Mouse (Mus musculus): Measurements from ENCODE around the gene Tbck. TPM values are rescaled to one million over a fixed set of nuclear protein-coding genes. Genes with fewer than 3 reads are reported as not detected.

Gene Tbck
- polyA plus RNA-seq, 1 experiment from 2014 or later, result 8.0 TPM

DNA sequence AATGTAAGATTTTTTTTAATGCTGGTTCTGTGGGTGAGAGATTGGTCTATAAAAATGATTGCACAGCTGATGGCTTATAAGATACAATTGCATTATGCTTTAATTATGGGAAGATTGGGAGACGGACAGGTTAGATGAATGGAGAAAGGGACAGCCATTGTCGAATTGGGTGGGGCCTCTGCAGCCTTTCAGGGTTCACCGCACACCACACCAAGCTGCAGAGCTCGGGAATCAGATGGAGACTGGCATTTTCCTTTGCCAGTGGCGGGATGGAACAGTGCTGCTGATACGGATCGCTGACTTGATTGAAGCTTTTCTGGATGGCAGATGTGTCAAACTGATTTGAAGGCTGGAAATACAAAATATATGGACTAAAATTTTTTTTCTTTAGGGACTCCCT lies 88.1 kb downstream of the Tbck start:
- Histone ChIP-seq H3K27me3 (replicated peaks) (no peaks in the 10 kb centered on the region), H3K9me3 (replicated peaks) (no peaks in the 10 kb centered on the region), H3K27ac (no peak overlapping the region), H3K4me2 (no peak overlapping the region), H3K36me3 (no peaks in the 10 kb centered on the region), H3K4me3 (no peak overlapping the region), H3K4me1 (no peaks in the 10 kb centered on the region), H3K9ac (no peak overlapping the region)
- 84% methylated on average over 7 of the region's 7 CpGs for WGBS (ENCODE audit: insufficient replicate concordance)
- ATAC-seq, result no peak

DNA sequence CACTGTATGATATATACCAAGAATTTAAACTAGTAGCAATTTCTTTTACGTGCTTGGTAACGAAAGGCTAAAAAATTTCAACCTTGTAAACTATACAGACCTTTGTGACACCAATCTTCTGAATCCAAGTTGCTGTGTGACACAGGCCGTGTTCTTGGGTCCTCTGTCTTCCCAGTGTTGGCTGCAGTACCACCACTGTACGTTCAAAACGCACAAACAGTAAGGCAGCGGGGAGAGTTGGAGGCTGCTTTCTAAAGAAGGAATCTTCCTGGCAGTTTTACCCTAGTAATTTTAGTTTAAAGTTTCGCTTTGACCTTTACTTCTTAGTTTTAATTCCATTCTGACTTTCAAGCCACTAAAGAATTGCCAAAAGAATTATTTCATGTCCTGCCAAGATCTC lies 92.7 kb downstream of the Tbck start:
- WGBS (ENCODE audit: insufficient replicate concordance), result 89% methylated on average over 7 of the region's 7 CpGs
- ATAC-seq, result no peak

DNA sequence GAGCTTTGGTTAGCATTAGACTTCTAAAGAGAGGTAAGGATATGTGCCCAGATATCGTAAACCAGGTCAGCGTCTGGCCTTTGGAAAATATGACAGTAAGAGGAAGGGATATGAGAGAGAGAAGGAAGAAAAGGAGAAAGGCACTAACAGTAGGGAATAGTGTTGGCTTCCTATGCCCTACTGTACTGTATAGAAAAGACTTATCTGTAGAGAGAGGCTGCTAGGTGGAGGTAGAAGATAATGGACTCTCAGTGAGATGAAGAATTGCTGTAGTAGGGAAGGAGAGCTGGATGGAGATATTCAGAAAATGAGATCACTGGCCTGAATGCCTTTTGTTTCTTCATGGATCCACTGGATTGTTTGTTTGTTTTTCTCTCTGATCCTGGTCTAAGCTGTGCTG lies 97.2 kb downstream of the Tbck start:
- no peak overlapping the region for H3K4me2 ChIP-seq
- no peak overlapping the region for H3K27ac ChIP-seq
- H3K9ac ChIP-seq, result no peak overlapping the region
- ATAC-seq, result peak; percentile 73; the same call in 1 of the 2 replicates
- WGBS (ENCODE audit: insufficient replicate concordance), result 92% methylated on average over 2 of the region's 2 CpGs
- H3K4me3 ChIP-seq, result no peak overlapping the region
- H3K4me1 ChIP-seq, result peaks cover 12% of the 10 kb centered on the region
- no peaks in the 10 kb centered on the region for H3K9me3 ChIP-seq (replicated peaks)
- no peaks in the 10 kb centered on the region for H3K27me3 ChIP-seq (replicated peaks)
- 0 out of 2 replicates have a peak, but pooled peaks cover 4% of the 10 kb centered on the region for H3K36me3 ChIP-seq

More for the DNA sequence above, 92.7 kb downstream of the Tbck start:
- no peaks in the 10 kb centered on the region for H3K9me3 ChIP-seq (replicated peaks)
- H3K4me2 ChIP-seq, result no peak overlapping the region
- 0 out of 2 replicates have a peak, but pooled peaks cover 2% of the 10 kb centered on the region for H3K36me3 ChIP-seq
- H3K27ac ChIP-seq, result no peak overlapping the region
- no peak overlapping the region for H3K4me3 ChIP-seq
- no peaks in the 10 kb centered on the region for H3K27me3 ChIP-seq (replicated peaks)
- peaks cover 10% of the 10 kb centered on the region for H3K4me1 ChIP-seq
- H3K9ac ChIP-seq, result no peak overlapping the region

DNA sequence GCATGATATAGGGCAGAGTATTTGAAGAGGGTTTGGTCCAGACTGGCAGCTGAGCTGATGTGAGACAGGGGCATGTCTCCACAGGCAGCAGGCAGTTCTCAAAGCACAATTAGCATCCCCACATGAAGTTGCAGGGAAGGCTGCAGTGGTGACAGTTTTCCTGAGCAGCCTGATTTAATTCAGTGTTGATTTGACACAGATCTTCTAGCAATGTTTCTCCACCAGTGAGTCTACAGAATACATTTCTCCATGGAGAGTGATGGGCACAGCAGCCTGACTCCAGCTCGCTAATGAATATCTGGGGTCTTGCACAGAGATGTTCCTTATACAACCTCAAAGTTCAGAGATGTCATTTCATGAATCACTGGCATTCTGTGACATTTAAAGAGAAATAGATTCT lies 99.1 kb downstream of the Tbck start:
- no peak overlapping the region for H3K27ac ChIP-seq
- no peak for ATAC-seq
- H3K9me3 ChIP-seq (replicated peaks), result no peaks in the 10 kb centered on the region
- peaks cover 12% of the 10 kb centered on the region for H3K4me1 ChIP-seq
- no peak overlapping the region for H3K4me3 ChIP-seq
- WGBS (ENCODE audit: insufficient replicate concordance), result 83% methylated on average over 1 of the region's 1 CpGs
- no peaks in the 10 kb centered on the region for H3K27me3 ChIP-seq (replicated peaks)
- H3K36me3 ChIP-seq, result 0 out of 2 replicates have a peak, but pooled peaks cover 3% of the 10 kb centered on the region
- no peak overlapping the region for H3K4me2 ChIP-seq
- H3K9ac ChIP-seq, result no peak overlapping the region

DNA sequence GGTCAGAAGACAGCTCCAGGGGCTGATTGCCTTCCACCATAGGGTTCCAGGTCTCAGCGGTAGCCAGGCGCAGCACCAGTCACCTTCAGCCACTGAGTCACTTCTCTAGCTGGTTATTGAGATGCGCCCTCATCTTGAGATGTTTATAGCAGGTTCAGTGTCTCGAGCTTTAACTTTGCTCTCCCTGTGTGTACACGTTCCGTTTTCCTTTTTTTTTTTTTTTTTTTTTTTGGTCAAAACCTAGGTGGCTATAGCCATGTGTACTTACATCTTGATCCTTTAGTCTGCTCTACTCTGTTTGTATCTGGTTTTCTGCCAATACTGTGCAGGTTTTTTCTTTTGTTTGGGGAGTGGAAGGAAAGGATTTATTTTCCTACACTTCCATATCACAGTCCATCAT lies 100.8 kb downstream of the Tbck start:
- Histone ChIP-seq H3K9me3 (replicated peaks) (no peaks in the 10 kb centered on the region), H3K36me3 (0 out of 2 replicates have a peak, but pooled peaks cover 3% of the 10 kb centered on the region), H3K4me3 (no peak overlapping the region), H3K27ac (no peak overlapping the region), H3K4me2 (no peak overlapping the region), H3K27me3 (replicated peaks) (no peaks in the 10 kb centered on the region), H3K9ac (no peak overlapping the region), H3K4me1 (peaks cover 12% of the 10 kb centered on the region)
- ATAC-seq, result no peak
- 87% methylated on average over 6 of the region's 6 CpGs for WGBS (ENCODE audit: insufficient replicate concordance)

DNA sequence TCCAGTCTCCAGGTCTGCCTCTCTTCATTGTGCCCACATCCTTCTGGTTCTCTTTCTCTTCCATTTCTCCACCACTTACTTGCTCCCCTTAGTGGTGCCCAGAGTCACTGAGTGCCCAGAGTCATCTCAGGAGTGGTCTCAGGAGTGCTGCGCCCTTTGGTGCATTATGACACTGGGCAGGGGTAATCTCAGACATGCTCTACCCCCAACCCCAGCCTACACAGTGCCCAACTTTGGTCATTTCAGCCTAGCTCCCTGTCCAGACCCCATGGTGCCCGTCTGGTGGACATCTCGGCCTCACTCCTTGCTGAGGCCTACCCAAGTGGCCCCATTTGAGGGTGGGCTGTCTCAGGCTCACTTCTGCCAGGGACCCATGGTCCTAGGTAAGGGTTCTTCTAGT lies 102.7 kb downstream of the Tbck start:
- no peak overlapping the region for H3K9ac ChIP-seq
- no peak overlapping the region for H3K4me2 ChIP-seq
- H3K36me3 ChIP-seq, result 0 out of 2 replicates have a peak, but pooled peaks cover 3% of the 10 kb centered on the region
- no peak overlapping the region for H3K4me3 ChIP-seq
- H3K27ac ChIP-seq, result no peak overlapping the region
- H3K9me3 ChIP-seq (replicated peaks), result no peaks in the 10 kb centered on the region
- H3K27me3 ChIP-seq (replicated peaks), result no peaks in the 10 kb centered on the region
- H3K4me1 ChIP-seq, result peaks cover 2% of the 10 kb centered on the region
- 79% methylated on average over 3 of the region's 3 CpGs for WGBS (ENCODE audit: insufficient replicate concordance)
- ATAC-seq, result no peak

DNA sequence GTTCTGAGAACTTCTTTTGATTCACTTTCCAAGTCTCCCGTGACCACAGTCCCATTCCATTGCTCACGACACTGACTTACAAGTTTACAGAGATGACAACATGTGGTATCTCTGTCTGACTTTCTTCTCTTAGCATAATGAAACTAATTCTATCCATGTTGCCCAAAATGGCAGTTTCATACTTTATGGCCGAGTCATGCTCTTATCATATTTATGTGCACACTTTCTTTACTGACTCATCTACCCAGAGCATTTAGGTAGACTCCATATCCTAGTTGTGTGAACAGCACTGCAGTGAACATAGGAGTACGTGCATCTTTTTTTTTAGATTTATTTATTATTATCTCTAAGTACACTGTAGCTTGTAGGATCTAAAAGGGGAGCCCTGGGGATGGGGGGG lies 103.8 kb downstream of the Tbck start:
- no peak overlapping the region for H3K4me2 ChIP-seq
- H3K4me3 ChIP-seq, result no peak overlapping the region
- H3K36me3 ChIP-seq, result 0 out of 2 replicates have a peak, but pooled peaks cover 3% of the 10 kb centered on the region
- H3K4me1 ChIP-seq, result no peaks in the 10 kb centered on the region
- H3K27ac ChIP-seq, result no peak overlapping the region
- no peaks in the 10 kb centered on the region for H3K9me3 ChIP-seq (replicated peaks)
- no peak overlapping the region for H3K9ac ChIP-seq
- H3K27me3 ChIP-seq (replicated peaks), result no peaks in the 10 kb centered on the region
- ATAC-seq, result 0 out of 2 replicates have a peak, but pooled peaks have one; percentile 30
- WGBS (ENCODE audit: insufficient replicate concordance), result 76% methylated on average over 4 of the region's 4 CpGs

DNA sequence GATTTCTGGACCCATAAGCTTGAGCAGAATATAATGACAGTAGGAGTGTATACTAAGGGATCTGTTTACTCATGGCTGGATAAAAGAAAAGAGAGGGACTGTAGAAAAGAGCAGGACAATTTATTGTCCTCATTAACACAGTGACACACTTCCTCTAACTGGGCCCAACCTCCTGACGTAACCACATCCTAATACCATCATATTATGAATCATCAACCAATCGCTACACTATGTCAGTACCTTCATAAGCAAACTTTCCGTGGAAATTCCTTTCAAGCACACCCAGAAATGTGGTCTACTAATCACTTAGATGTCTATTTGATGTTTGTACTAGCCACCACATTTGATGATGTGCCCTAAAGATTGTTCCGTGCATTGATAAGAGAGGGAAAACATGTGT lies 107.2 kb downstream of the Tbck start:
- Histone ChIP-seq H3K4me1 (no peaks in the 10 kb centered on the region), H3K9ac (no peak overlapping the region), H3K9me3 (replicated peaks) (no peaks in the 10 kb centered on the region), H3K36me3 (peaks cover 5% of the 10 kb centered on the region; the same call in 1 of the 2 replicates), H3K4me2 (no peak overlapping the region), H3K27me3 (replicated peaks) (no peaks in the 10 kb centered on the region), H3K4me3 (no peak overlapping the region), H3K27ac (no peak overlapping the region)
- WGBS (ENCODE audit: insufficient replicate concordance), result 74% methylated on average over 4 of the region's 4 CpGs
- ATAC-seq, result no peak

DNA sequence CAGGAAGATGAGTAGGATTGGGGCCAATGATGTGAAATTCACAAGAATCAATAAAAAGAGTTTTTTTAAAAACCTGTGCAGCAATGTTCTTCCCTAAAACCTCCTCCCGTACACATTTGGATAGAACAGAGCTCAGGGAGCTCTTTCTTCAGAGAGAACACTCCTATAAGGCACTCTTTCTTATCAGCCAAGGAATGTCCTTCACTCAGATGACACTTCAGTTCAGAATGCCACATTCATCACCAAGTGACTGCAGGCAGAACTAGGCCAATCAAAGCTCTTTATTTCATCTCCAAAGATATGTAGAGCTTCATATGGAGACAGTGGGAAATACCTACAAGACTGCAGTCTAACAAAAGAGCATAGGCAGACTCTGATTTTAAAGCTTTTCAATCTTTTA lies 116.3 kb downstream of the Tbck start:
- Histone ChIP-seq H3K27ac (no peak overlapping the region), H3K9ac (no peak overlapping the region), H3K4me1 (no peaks in the 10 kb centered on the region), H3K36me3 (peaks cover 32% of the 10 kb centered on the region), H3K27me3 (replicated peaks) (no peaks in the 10 kb centered on the region), H3K9me3 (replicated peaks) (no peaks in the 10 kb centered on the region), H3K4me2 (no peak overlapping the region), H3K4me3 (no peak overlapping the region)
- WGBS (ENCODE audit: insufficient replicate concordance), result 68% methylated on average over 1 of the region's 1 CpGs
- no peak for ATAC-seq

DNA sequence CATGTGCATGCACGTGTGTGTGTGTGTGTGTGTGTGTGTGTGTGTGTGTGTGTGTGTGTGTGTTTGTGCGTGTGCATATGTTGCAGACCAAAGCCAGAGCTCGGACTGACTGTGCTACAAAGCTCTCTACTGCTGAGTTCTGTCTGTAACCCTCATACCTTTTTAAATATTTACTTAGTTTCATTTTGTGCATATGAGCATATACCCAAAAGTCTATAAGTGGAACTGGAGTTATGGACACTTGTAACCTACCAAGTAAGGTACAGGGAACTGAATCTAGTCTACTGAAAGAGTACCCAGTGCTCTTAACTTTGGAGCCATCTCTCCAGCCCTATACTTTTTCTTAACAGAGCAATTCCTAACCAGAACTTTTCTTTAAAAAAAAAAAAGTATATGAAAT lies 118.0 kb downstream of the Tbck start:
- Histone ChIP-seq H3K4me3 (no peak overlapping the region), H3K36me3 (peaks cover 23% of the 10 kb centered on the region), H3K4me1 (no peaks in the 10 kb centered on the region), H3K27ac (no peak overlapping the region), H3K27me3 (replicated peaks) (no peaks in the 10 kb centered on the region), H3K4me2 (no peak overlapping the region), H3K9ac (no peak overlapping the region), H3K9me3 (replicated peaks) (no peaks in the 10 kb centered on the region)
- 81% methylated on average over 3 of the region's 3 CpGs for WGBS (ENCODE audit: insufficient replicate concordance)
- no peak for ATAC-seq

DNA sequence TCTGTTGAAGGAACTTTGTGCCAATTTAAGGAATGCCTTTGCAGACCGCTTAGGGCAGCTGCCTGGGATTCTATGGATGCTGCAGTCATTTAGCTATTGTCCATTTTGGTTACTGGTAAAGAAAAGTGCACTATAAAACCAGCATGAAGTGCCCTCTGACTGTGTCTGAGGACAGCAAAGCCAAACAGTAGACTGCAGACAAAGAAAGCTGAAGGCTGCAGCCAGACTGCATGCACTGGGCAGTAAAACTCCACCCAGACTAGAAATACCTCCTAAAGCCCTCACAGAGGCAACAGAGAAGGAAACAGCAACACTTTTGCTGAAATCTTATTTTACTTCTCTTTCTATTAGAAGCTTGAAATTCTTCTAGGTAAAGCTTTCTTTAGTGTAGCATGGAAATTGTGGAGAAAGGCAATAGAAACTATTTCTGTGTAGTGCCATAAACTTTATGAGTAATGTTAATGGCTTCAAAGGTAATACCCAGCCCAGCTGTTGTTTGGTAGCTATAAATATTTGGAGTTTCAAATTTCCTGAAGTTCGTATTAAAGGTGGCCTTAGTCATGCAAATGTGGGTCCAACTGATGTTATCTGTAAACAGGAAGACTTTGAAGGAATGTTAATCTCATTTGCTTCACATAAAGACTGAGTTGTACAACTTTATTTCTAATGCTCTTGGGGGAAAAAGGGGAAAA lies 124.1 kb downstream of the Tbck start:
- no peaks in the 10 kb centered on the region for H3K27me3 ChIP-seq (replicated peaks)
- H3K36me3 ChIP-seq, result peaks cover 13% of the 10 kb centered on the region
- H3K27ac ChIP-seq, result no peak overlapping the region
- no peak overlapping the region for H3K4me3 ChIP-seq
- H3K9me3 ChIP-seq (replicated peaks), result no peaks in the 10 kb centered on the region
- ATAC-seq, result no peak
- H3K4me1 ChIP-seq, result peaks cover 10% of the 10 kb centered on the region
- no peak overlapping the region for H3K9ac ChIP-seq
- no peak overlapping the region for H3K4me2 ChIP-seq
- WGBS (ENCODE audit: insufficient replicate concordance), result 54% methylated on average over 2 of the region's 2 CpGs

DNA sequence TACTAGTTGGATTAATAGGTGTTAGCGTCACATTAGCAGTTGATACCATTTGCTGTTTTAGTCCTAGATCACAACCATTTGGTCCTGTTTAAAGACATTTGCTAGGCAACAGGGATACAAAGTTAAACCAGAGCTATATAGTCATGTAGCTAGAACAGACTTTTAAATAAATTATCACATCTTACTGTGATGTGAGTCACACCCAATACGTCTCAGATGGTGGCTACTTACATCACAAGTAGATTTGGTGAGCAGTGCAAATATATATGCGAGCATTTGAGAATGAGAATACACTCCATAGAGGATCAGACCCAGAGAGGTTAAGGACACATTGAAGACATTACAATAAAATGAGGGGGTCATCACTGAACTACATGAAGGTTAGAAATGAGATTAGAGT lies 125.0 kb downstream of the Tbck start:
- Histone ChIP-seq H3K9ac (no peak overlapping the region), H3K4me1 (peaks cover 19% of the 10 kb centered on the region), H3K36me3 (peaks cover 5% of the 10 kb centered on the region), H3K27ac (no peak overlapping the region), H3K9me3 (replicated peaks) (no peaks in the 10 kb centered on the region), H3K4me2 (no peak overlapping the region), H3K4me3 (no peak overlapping the region), H3K27me3 (replicated peaks) (no peaks in the 10 kb centered on the region)
- WGBS (ENCODE audit: insufficient replicate concordance), result 78% methylated on average over 3 of the region's 3 CpGs
- ATAC-seq, result no peak

DNA sequence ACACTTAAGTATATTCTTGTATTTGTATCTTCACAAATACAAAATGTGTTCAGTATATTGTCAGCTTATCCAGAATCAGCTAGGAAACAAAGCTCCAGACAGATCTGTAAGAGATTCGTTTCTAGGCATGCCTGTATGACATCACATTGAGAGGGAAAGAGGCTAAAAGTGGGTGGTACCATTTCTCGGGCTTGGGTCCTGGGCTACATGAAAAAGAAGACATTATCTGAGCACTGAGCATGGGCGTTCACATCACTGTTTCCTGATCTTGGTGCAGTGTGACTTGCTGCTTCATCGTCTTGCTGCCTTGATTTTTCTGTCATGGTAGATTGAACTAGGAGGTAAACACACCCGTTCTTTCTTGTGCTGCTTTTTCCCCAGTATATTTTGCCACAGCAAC lies 127.8 kb downstream of the Tbck start:
- no peak overlapping the region for H3K4me2 ChIP-seq
- no peak overlapping the region for H3K4me3 ChIP-seq
- no peak overlapping the region for H3K9ac ChIP-seq
- H3K27me3 ChIP-seq (replicated peaks), result no peaks in the 10 kb centered on the region
- 0 out of 2 replicates have a peak, but pooled peaks cover 3% of the 10 kb centered on the region for H3K36me3 ChIP-seq
- ATAC-seq, result 0 out of 2 replicates have a peak, but pooled peaks have one; percentile 23
- no peak overlapping the region for H3K27ac ChIP-seq
- no peaks in the 10 kb centered on the region for H3K9me3 ChIP-seq (replicated peaks)
- WGBS (ENCODE audit: insufficient replicate concordance), result 37% methylated on average over 5 of the region's 5 CpGs
- peaks cover 38% of the 10 kb centered on the region for H3K4me1 ChIP-seq
